Comparison of ENCODE assay signal across 8 mouse cellular contexts in genomic region chr10:127667269-127668092, GRCm38 (mm10). TPM values are rescaled to one million over a fixed set of nuclear protein-coding genes. Genes with fewer than 3 reads are reported as not detected.
DNase-seq lines count a peak whose midpoint lies in the region; ATAC-seq and TF ChIP-seq lines count a peak whose summit lies in the region.

No protein-coding gene starts in this region.

- no peaks in the 10 kb centered on the region for H3K9me3 ChIP-seq in embryonic facial prominence, embryonic 10.5 days

- 1% methylated on average over 35 of the region's 35 CpGs for WGBS in embryonic facial prominence, embryonic 10.5 days
- 2% methylated on average over 35 of the region's 35 CpGs for WGBS in heart, adult 2 months
- WGBS in liver, adult 2 months, result under 1% methylated on average over 35 of the region's 35 CpGs

- peak overlapping the region; percentile 97 for H3K27ac ChIP-seq in embryonic facial prominence, embryonic 10.5 days (replicated peaks)
- peak overlapping the region; percentile 98 for H3K27ac ChIP-seq in heart, adult 2 months
- peak overlapping the region; percentile 94 for H3K27ac ChIP-seq in liver, adult 2 months (replicated peaks; ENCODE audit: insufficient read depth, low read depth, low read length)

- peak overlapping the region; percentile 70 for H3K4me3 ChIP-seq in embryonic facial prominence, embryonic 10.5 days
- peak overlapping the region; percentile 78 for H3K4me3 ChIP-seq in heart, adult 2 months
- H3K4me3 ChIP-seq in liver, adult 2 months (ENCODE audit: insufficient read depth, low read depth, low read length), result peak overlapping the region; percentile 86

- TF ChIP-seq POLR2A in heart, adult 2 months (IDR thresholded peaks at IDR 0.05; ENCODE audit: insufficient read depth, low read depth, low read length), result peak; percentile 82
- TF ChIP-seq POLR2A in liver, adult 2 months (IDR thresholded peaks at IDR 0.05; ENCODE audit: extremely low read depth, insufficient read depth, low read length), result peak; percentile 56; the same call in 1 of the 2 replicates

- peaks cover 26% of the 10 kb centered on the region for H3K36me3 ChIP-seq in embryonic facial prominence, embryonic 10.5 days (replicated peaks)
- no peaks in the 10 kb centered on the region for H3K36me3 ChIP-seq in heart, adult 2 months (ENCODE audit: control insufficient read depth, insufficient read depth, low read length)
- H3K36me3 ChIP-seq in liver, adult 2 months (ENCODE audit: control insufficient read depth, insufficient read depth, low read length), result peaks cover 2% of the 10 kb centered on the region; the same call in 1 of the 2 replicates

- peak; percentile 45 for ATAC-seq in monocyte, adult 5-6 weeks (replicated peaks; ENCODE audit: insufficient number of reproducible peaks, low FRiP score, low TSS enrichment, poor library complexity, severe bottlenecking)

- TF ChIP-seq EP300 in heart, adult 2 months (IDR thresholded peaks at IDR 0.05; ENCODE audit: insufficient read depth, low read depth, low read length), result peak; percentile 38; the same call in 1 of the 2 replicates

- H3K27me3 ChIP-seq in embryonic facial prominence, embryonic 10.5 days (replicated peaks; ENCODE audit: low read depth, poor library complexity, severe bottlenecking), result peaks cover 57% of the 10 kb centered on the region
- no peaks in the 10 kb centered on the region for H3K27me3 ChIP-seq in heart, adult 2 months (ENCODE audit: control insufficient read depth, insufficient read depth, low read length)
- H3K27me3 ChIP-seq in liver, adult 2 months (ENCODE audit: control insufficient read depth, insufficient read depth, low read length), result no peaks in the 10 kb centered on the region

- intact Hi-C loops in heart, adult 2 months (cut with DNase I), result loop anchor here (1.0 kb wide), 1 partner anchor 24 kb away; no protein-coding TSS in a partner anchor

- H3K9ac ChIP-seq in heart, adult 2 months (ENCODE audit: low read depth, low read length), result peak overlapping the region; percentile 62
- peak overlapping the region; percentile 91 for H3K9ac ChIP-seq in liver, adult 2 months (ENCODE audit: low read depth, low read length)

- H3K4me1 ChIP-seq in embryonic facial prominence, embryonic 10.5 days, result peaks cover 73% of the 10 kb centered on the region
- peaks cover 8% of the 10 kb centered on the region for H3K4me1 ChIP-seq in heart, adult 2 months (ENCODE audit: control insufficient read depth, insufficient read depth, low read length)
- peaks cover 17% of the 10 kb centered on the region for H3K4me1 ChIP-seq in liver, adult 2 months (ENCODE audit: control insufficient read depth, insufficient read depth, low read length)

- no peak for TF ChIP-seq CTCF in heart, adult 2 months (IDR thresholded peaks at IDR 0.05)
- TF ChIP-seq CTCF in liver, adult 2 months (IDR thresholded peaks at IDR 0.05; ENCODE audit: low read depth, low read length), result no peak

- DNase-seq in left cerebral cortex, adult 18-20 months (ENCODE audit: low spot score in 2 of 2), result peak; percentile 64 to 75
- no peak for DNase-seq in left cerebral cortex, adult 11 months (ENCODE audit: low spot score)
- peak; percentile 95 for DNase-seq in embryonic facial prominence, embryonic 10.5 days (ENCODE audit: low spot score)
- DNase-seq in heart, adult 2 months, result peak; percentile 87 to 93
- peak; percentile 86 for DNase-seq in kidney, adult 18-20 months
- DNase-seq in liver, adult 2 months (ENCODE audit: extremely low read depth, low read depth, low spot score), result peak; percentile 83
- DNase-seq in spleen, postnatal 4 days (ENCODE audit: low spot score in 2 of 2), result peak; percentile 63 to 73

- no peaks in the 10 kb centered on the region for H3K79me2 ChIP-seq in heart, adult 2 months (replicated peaks; ENCODE audit: control insufficient read depth, insufficient read depth, low read length)
- H3K79me2 ChIP-seq in liver, adult 2 months (ENCODE audit: control insufficient read depth, insufficient read depth, low read length), result peaks cover 9% of the 10 kb centered on the region; the same call in 1 of the 2 replicates

RNA-seq across cellular contexts. Expression of gene Nemp1, which starts 0.8 kb away (rescaled TPM):
- total RNA-seq in left cerebral cortex, adult 18-20 months (2021), result 1 to 10 TPM; 4.6 to 5.1 TPM
- polyA plus RNA-seq in embryonic facial prominence, embryonic 10.5 days (2016; fragmentation: Nextera tagmentation; extraction: Ambion mirVana), result 10.0 and 10.7 TPM in 2 replicates
- 1 to 10 TPM; 3.7 to 4.2 TPM for total RNA-seq in heart, adult 2 months (2021)
- polyA plus RNA-seq in heart, adult 2 months (2012; rRNA removed), result 2.2 and 4.0 TPM in 2 replicates
- total RNA-seq in liver, adult 2 months (2014; rRNA removed), result 5.5 and 6.3 TPM in 2 replicates
- polyA plus RNA-seq in liver, adult 2 months (2012; rRNA removed), result 2.0 and 2.7 TPM in 2 replicates
- total RNA-seq in monocyte, adult 5-6 weeks (2017), result 16.1 to 28.4 TPM (median 17.2 TPM) in 3 replicates

RNA-seq across cellular contexts. Expression of gene Nab2, which starts 0.9 kb away (rescaled TPM):
- 10 to 100 TPM; 58.2 to 71.7 TPM for total RNA-seq in left cerebral cortex, adult 18-20 months (2021)
- 11.6 and 12.1 TPM in 2 replicates for polyA plus RNA-seq in embryonic facial prominence, embryonic 10.5 days (2016; fragmentation: Nextera tagmentation; extraction: Ambion mirVana)
- 1 to 10 TPM; 5.0 to 6.3 TPM for total RNA-seq in heart, adult 2 months (2021)
- 10.0 and 11.2 TPM in 2 replicates for polyA plus RNA-seq in heart, adult 2 months (2012; rRNA removed)
- 8.9 and 13.4 TPM in 2 replicates for total RNA-seq in liver, adult 2 months (2014; rRNA removed)
- polyA plus RNA-seq in liver, adult 2 months (2012; rRNA removed), result 16.0 and 16.6 TPM in 2 replicates
- 12.6 to 35.9 TPM (median 17.8 TPM) in 3 replicates for total RNA-seq in monocyte, adult 5-6 weeks (2017)

RNA-seq across cellular contexts. Expression of gene Stat6, which starts 24.7 kb away (rescaled TPM):
- 10 to 100 TPM; 15.9 to 17.8 TPM for total RNA-seq in left cerebral cortex, adult 18-20 months (2021)
- polyA plus RNA-seq in embryonic facial prominence, embryonic 10.5 days (2016; fragmentation: Nextera tagmentation; extraction: Ambion mirVana), result 10.4 and 11.5 TPM in 2 replicates
- total RNA-seq in heart, adult 2 months (2021), result 10 to 100 TPM; 43.7 to 43.9 TPM
- 49.5 and 61.7 TPM in 2 replicates for polyA plus RNA-seq in heart, adult 2 months (2012; rRNA removed)
- total RNA-seq in liver, adult 2 months (2014; rRNA removed), result 27.7 and 29.1 TPM in 2 replicates
- 29.4 and 44.7 TPM in 2 replicates for polyA plus RNA-seq in liver, adult 2 months (2012; rRNA removed)
- 171 to 211 TPM (median 204 TPM) in 3 replicates for total RNA-seq in monocyte, adult 5-6 weeks (2017)

RNA-seq across cellular contexts. Expression of gene Myo1a, which starts 37.5 kb away (rescaled TPM):
- total RNA-seq in left cerebral cortex, adult 18-20 months (2021), result under 1 TPM; 0.77 to 0.88 TPM
- 0.54 and 0.71 TPM in 2 replicates for polyA plus RNA-seq in embryonic facial prominence, embryonic 10.5 days (2016; fragmentation: Nextera tagmentation; extraction: Ambion mirVana)
- total RNA-seq in heart, adult 2 months (2021), result under 1 TPM in 1 of 2 experiments, not detected in 1; 0.08 TPM
- polyA plus RNA-seq in heart, adult 2 months (2012; rRNA removed), result 0.04 and 0.12 TPM in 2 replicates
- 0.18 TPM in 1 of 2 replicates, not detected in the other for total RNA-seq in liver, adult 2 months (2014; rRNA removed)
- 0.02 TPM in 1 of 2 replicates, not detected in the other for polyA plus RNA-seq in liver, adult 2 months (2012; rRNA removed)
- 1.6 TPM in 1 of 3 replicates, not detected in the others for total RNA-seq in monocyte, adult 5-6 weeks (2017)

RNA-seq across cellular contexts. Expression of gene Lrp1, which starts 46.5 kb away (rescaled TPM):
- total RNA-seq in left cerebral cortex, adult 18-20 months (2021), result 100 to 1,000 TPM; 264 to 276 TPM
- 66.6 and 70.6 TPM in 2 replicates for polyA plus RNA-seq in embryonic facial prominence, embryonic 10.5 days (2016; fragmentation: Nextera tagmentation; extraction: Ambion mirVana)
- 10 to 100 TPM; 74.0 to 79.5 TPM for total RNA-seq in heart, adult 2 months (2021)
- polyA plus RNA-seq in heart, adult 2 months (2012; rRNA removed), result 74.1 and 83.7 TPM in 2 replicates
- 193 and 278 TPM in 2 replicates for total RNA-seq in liver, adult 2 months (2014; rRNA removed)
- 354 and 373 TPM in 2 replicates for polyA plus RNA-seq in liver, adult 2 months (2012; rRNA removed)
- total RNA-seq in monocyte, adult 5-6 weeks (2017), result 147 to 219 TPM (median 171 TPM) in 3 replicates
